Mouse (Mus musculus) embryo, embryonic 11 days (tissue): ENCODE measurements at regions not wholly inside any gene's neighbourhood (a gene's known extent, or its start where the extent isn't known, plus 50 kb on each side); places are given as distances from the start of the nearest gene placed in this dataset.

Source experiments
- DNase-seq: peaks from one replicate; pipeline ENCODE4 v3.0.0-alpha.2; 2015

DNA sequence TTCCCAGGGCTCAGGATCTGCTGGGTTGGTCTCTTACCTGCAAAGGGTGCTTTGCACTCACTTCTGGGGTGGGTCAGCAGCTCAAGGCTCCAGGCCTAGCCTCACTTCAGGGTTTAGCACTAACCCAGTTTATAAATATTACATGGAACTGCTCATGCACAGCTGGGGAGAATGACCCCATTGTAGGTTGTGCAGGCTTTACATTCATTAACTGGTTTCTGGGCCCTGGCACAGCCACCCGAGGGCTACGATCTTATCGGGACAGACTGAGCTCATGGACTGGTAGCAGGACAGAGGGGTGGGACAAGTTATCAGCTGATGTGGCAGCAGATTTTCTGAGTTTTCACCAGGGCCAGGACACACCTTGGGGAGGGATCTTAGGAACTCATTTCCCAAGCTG is 59.4 kb upstream of the Shh start:
- no peak for DNase-seq

- DNase-seq, result no peak
Measured at GRCm38 (mm10) chr5:28520800-28521707, 54.0 kb upstream of the Shh start.

- DNase-seq, result no peak
Measured at GRCm38 (mm10) chr5:28519059-28519543, 52.0 kb upstream of the Shh start.
